Mouse (Mus musculus): ENCODE data around the gene Cdk5r2. TPM values are rescaled to one million over a fixed set of nuclear protein-coding genes. Genes with fewer than 3 reads are reported as not detected.

Cdk5r2 gene
- polyA plus RNA-seq, 1 experiment from 2014 or later, result not detected

MicroRNA genes within 50 kb of the gene (microRNA counts, 519-probe panel; counts per million panel counts)
- 4,169 counts per million, percentile 23 among the panel's probes with 10 or more counts for microRNA mmu-miR-375

Small RNAs within 50 kb of the gene (microRNA-seq; reads per million reads assigned to microRNA genes)
- 159 reads per million, percentile 56 among the genes with 10 or more reads in this experiment for gene Mir375

Other genes starting within 250 kb of the Cdk5r2 start
- 27.8 and 28.9 TPM in 2 replicates for gene Ttll4, start 193.2 kb upstream of the Cdk5r2 start, polyA plus RNA-seq (2016; fragmentation: Nextera tagmentation; extraction: Ambion mirVana)
- 11.4 and 17.5 TPM in 2 replicates for gene Cyp27a1, start 141.4 kb upstream of the Cdk5r2 start, polyA plus RNA-seq (2016; fragmentation: Nextera tagmentation; extraction: Ambion mirVana)
- gene Prkag3, start 105.7 kb upstream of the Cdk5r2 start, polyA plus RNA-seq (2016; fragmentation: Nextera tagmentation; extraction: Ambion mirVana), result 2.3 and 6.8 TPM in 2 replicates
- 4.0 and 11.9 TPM in 2 replicates for gene Wnt6, start 83.0 kb upstream of the Cdk5r2 start, polyA plus RNA-seq (2016; fragmentation: Nextera tagmentation; extraction: Ambion mirVana)
- 0.07 and 0.29 TPM in 2 replicates for gene Wnt10a, start 63.4 kb upstream of the Cdk5r2 start, polyA plus RNA-seq (2016; fragmentation: Nextera tagmentation; extraction: Ambion mirVana)
- 1.2 and 1.4 TPM in 2 replicates for gene Fev, start 30.5 kb downstream of the Cdk5r2 start, polyA plus RNA-seq (2016; fragmentation: Nextera tagmentation; extraction: Ambion mirVana)
- not detected in 2 replicates for gene Cryba2, start 38.2 kb downstream of the Cdk5r2 start, polyA plus RNA-seq (2016; fragmentation: Nextera tagmentation; extraction: Ambion mirVana)
- not detected in 2 replicates for gene Cfap65, start 80.7 kb downstream of the Cdk5r2 start, polyA plus RNA-seq (2016; fragmentation: Nextera tagmentation; extraction: Ambion mirVana)
- gene Ihh, start 96.7 kb downstream of the Cdk5r2 start, polyA plus RNA-seq (2016; fragmentation: Nextera tagmentation; extraction: Ambion mirVana), result 0.11 and 0.75 TPM in 2 replicates

Data from heart, embryonic 10.5 days (tissue).